Mouse (Mus musculus) hindbrain, embryonic 16.5 days (tissue): ENCODE data around the gene Fchsd2. TPM values are rescaled to one million over a fixed set of nuclear protein-coding genes. Genes with fewer than 3 reads are reported as not detected.

Experiments used
- ATAC-seq: fragments of 200-750 bp; cut with Nextera tagmentation; 2 replicates; pipeline ENCODE4 v1.8.0; 2017; ENCODE audit warnings: moderate TSS enrichment, moderate library complexity
- H3K27ac ChIP-seq: fragments of 300-500 bp; sonication (generic); 2 replicates; pipeline ENCODE4 v1.5.1; 2014; ENCODE audit warnings: low read depth, mild to moderate bottlenecking, control low read depth, low read length, moderate library complexity
- H3K27me3 ChIP-seq: fragments of 300-500 bp; sonication (generic); replicated peaks from 2 replicates; pipeline ENCODE4 v1.6.1; 2014; ENCODE audit warnings: low read length; ENCODE audit not compliant: control insufficient read depth, insufficient read depth
- H3K36me3 ChIP-seq: fragments of 300-500 bp; sonication (generic); 2 replicates; pipeline ENCODE4 v1.6.1; 2014; ENCODE audit warnings: mild to moderate bottlenecking, low read length, moderate library complexity, mixed read lengths; ENCODE audit not compliant: control insufficient read depth, insufficient read depth
- H3K4me1 ChIP-seq: fragments of 300-500 bp; sonication (generic); 2 replicates; pipeline ENCODE4 v1.6.1; 2014; ENCODE audit warnings: low read depth, low read length; ENCODE audit not compliant: control insufficient read depth, insufficient read depth
- H3K4me2 ChIP-seq: fragments of 300-500 bp; sonication (generic); 2 replicates; pipeline ENCODE4 v1.6.1; 2014; ENCODE audit warnings: mild to moderate bottlenecking, low read length, control low read depth, moderate library complexity
- H3K4me3 ChIP-seq: fragments of 300-500 bp; sonication (generic); 2 replicates; pipeline ENCODE4 v1.5.1; 2014; ENCODE audit warnings: mild to moderate bottlenecking, low read length, control low read depth, moderate library complexity
- H3K9ac ChIP-seq: fragments of 300-500 bp; sonication (generic); 2 replicates; pipeline ENCODE4 v1.6.1; 2014; ENCODE audit warnings: low read depth, mild to moderate bottlenecking, control low read depth, low read length, moderate library complexity
- H3K9me3 ChIP-seq: fragments of 300-500 bp; sonication (generic); 2 replicates; pipeline ENCODE4 v1.6.1; 2014; ENCODE audit warnings: mild to moderate bottlenecking, low read length, moderate library complexity; ENCODE audit not compliant: control insufficient read depth
- WGBS: fragments of 180-500 bp; shearing (Covaris S2); extraction: QIAGEN DNeasy Blood & Tissue Kit; methylation state at CpG from one replicate; pipeline ENCODE4 v1.1.7; 2014; 5-methylcytosine and 5-hydroxymethylcytosine counted together
- polyA plus RNA-seq: library from polyadenylated mRNA; unstranded; fragments of >200 nt; fragmentation: Nextera tagmentation; extraction: Ambion mirVana; gene quantifications from 2 replicates; pipeline ENCODE4 v1.2.1, GENCODE M21; 2015

The Fchsd2 gene
- polyA plus RNA-seq, 1 experiment from 2014 or later, result 36.5 TPM

DNA sequence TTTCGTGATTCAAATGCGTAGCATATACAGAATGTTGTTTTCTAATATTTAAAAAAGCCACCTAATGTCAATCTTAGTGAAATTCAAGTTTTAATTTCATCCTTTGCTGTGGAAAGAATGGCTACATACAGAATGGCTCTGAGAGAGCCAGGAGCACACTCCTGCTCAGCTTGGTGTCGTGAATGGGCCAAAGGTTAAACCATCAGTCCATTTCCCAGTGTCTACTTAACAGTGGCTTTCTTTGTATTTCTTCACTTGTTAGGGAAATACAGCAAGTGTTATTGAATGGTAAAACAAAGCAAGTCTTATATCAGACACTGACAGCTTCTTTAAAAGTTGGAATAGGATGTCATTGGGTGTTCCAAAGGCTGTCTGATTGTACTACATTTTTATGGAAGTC is 80.7 kb downstream of the Fchsd2 start:
- WGBS, result 68% methylated on average over 3 of the region's 3 CpGs
- H3K4me1 ChIP-seq, result no peaks in the 10 kb centered on the region; the same call in 1 of the 2 replicates
- H3K36me3 ChIP-seq, result no peaks in the 10 kb centered on the region
- no peaks in the 10 kb centered on the region for H3K9me3 ChIP-seq
- H3K4me2 ChIP-seq, result no peak overlapping the region
- no peak overlapping the region for H3K27ac ChIP-seq
- H3K27me3 ChIP-seq, result no peaks in the 10 kb centered on the region
- H3K9ac ChIP-seq, result no peak overlapping the region
- H3K4me3 ChIP-seq, result no peak overlapping the region
- no peak for ATAC-seq

DNA sequence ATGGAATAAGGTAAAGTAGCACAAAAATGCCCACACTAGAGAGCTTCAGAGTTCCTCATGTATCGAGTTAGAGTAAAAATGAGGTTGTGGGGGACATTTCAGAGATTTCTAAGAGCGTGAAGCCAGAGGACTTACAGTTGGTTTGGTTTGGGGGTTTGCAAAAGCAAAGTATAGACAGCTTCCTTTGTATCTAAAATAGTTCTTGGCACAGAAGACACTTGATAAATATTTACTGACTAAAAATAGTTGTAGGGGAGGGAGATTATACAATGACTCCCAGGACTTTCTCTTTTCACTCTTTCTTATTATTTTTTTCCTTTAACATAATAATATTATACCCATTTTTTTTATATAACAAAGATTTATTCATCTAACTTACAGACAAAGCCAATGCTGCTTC is 86.1 kb downstream of the Fchsd2 start:
- H3K4me3 ChIP-seq, result no peak overlapping the region
- 88% methylated on average over 2 of the region's 2 CpGs for WGBS
- ATAC-seq, result no peak
- H3K4me2 ChIP-seq, result no peak overlapping the region
- H3K27ac ChIP-seq, result no peak overlapping the region
- H3K4me1 ChIP-seq, result no peaks in the 10 kb centered on the region
- H3K36me3 ChIP-seq, result no peaks in the 10 kb centered on the region
- H3K9me3 ChIP-seq, result no peaks in the 10 kb centered on the region
- no peak overlapping the region for H3K9ac ChIP-seq
- no peaks in the 10 kb centered on the region for H3K27me3 ChIP-seq

DNA sequence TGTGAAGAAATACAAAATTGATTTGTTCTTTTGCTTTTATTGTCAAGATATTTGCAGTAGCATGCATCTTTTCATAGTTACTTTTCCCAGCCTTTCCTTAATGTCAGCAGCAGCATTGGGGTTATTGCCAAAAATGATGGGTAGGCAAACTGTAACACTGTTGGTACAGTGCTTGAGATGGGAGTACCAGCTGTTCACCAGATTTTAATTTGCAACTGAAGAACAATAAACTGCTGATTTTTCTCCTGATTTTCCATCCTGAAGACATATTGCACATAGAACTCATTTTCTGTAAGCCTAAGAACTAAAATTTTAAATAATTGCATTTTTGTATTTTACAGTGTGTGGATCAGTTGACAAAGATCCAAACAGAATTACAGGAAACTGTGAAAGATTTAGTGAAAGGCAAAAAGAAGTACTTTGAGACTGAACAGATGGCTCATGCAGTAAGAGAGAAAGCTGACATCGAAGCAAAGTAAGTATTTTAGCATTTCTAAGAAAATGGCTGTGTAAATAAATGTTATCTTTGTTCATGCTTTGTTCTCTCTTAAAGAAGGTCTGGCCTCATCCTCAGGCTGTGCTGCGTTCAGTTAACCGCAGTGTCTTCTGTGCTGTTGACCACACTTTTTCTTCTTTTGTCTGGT is 98.8 kb downstream of the Fchsd2 start:
- 79% methylated on average over 3 of the region's 3 CpGs for WGBS
- H3K27me3 ChIP-seq, result no peaks in the 10 kb centered on the region
- no peak overlapping the region for H3K4me3 ChIP-seq
- H3K4me1 ChIP-seq, result no peaks in the 10 kb centered on the region
- ATAC-seq, result no peak
- H3K36me3 ChIP-seq, result no peaks in the 10 kb centered on the region
- H3K27ac ChIP-seq, result no peak overlapping the region; the same call in 1 of the 2 replicates
- H3K9me3 ChIP-seq, result no peaks in the 10 kb centered on the region
- no peak overlapping the region for H3K9ac ChIP-seq
- H3K4me2 ChIP-seq, result no peak overlapping the region

DNA sequence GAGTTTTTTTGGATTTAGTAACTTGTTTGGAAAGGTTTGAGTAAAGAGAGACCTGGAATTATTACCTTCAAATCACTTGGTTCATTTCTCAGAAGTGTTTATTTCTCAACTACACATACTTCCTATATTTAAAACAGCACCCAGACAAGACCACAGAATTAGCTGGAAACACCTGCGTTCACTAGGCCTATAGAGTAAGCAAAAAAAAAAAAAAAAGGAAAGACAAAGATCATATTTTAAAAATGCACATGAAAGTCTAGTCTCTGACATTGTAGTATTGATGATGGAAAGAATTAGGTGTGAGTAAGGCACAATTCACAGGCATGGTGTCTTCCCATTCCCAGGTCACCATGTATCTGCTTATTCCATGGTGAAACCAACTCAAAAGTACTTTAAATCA is 118.2 kb downstream of the Fchsd2 start:
- Histone ChIP-seq H3K4me2 (no peak overlapping the region), H3K27ac (no peak overlapping the region), H3K36me3 (no peaks in the 10 kb centered on the region), H3K4me3 (no peak overlapping the region), H3K27me3 (no peaks in the 10 kb centered on the region), H3K9me3 (no peaks in the 10 kb centered on the region), H3K9ac (no peak overlapping the region), H3K4me1 (no peaks in the 10 kb centered on the region)
- 92% methylated on average over 1 of the region's 1 CpGs for WGBS
- no peak for ATAC-seq

DNA sequence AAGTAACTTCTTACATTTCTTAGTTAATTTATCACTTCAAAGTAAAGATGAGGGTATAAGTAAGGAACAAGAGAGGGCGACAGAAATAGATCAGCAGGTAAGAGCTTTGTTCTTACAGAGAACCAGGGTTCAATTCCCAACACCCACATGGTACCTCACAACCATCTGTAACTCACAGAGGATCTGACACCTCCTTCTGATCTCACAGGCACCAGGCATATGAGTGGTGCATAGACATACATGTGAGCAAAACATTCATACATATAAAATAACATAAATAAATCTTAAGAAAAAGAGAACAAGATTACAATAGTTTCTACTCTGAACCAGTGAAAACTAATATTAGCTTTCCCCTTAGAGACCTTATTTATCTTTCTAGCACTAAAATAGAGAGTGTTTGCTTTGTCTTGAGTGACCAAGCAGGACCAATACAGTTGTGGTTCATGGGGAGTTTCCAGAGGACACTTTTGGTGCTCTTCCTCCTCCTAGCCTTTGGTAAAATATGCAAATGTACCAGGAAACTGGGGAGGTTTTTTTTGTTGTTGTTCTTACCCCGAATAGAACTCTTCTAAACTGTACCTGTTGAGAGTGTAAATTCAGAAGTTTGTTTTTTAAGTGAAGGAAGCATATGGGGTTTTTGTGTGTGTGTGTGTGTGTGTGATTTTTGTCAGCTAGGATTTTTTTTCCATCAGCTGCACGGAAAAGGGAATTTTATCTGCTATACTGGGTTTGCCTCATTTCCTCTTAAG is 121.0 kb downstream of the Fchsd2 start:
- no peaks in the 10 kb centered on the region for H3K36me3 ChIP-seq
- H3K27me3 ChIP-seq, result no peaks in the 10 kb centered on the region
- no peaks in the 10 kb centered on the region for H3K4me1 ChIP-seq
- H3K4me2 ChIP-seq, result no peak overlapping the region
- H3K9ac ChIP-seq, result no peak overlapping the region
- H3K9me3 ChIP-seq, result no peaks in the 10 kb centered on the region
- no peak overlapping the region for H3K27ac ChIP-seq
- WGBS, result 82% methylated on average over 3 of the region's 3 CpGs
- no peak overlapping the region for H3K4me3 ChIP-seq
- no peak for ATAC-seq

DNA sequence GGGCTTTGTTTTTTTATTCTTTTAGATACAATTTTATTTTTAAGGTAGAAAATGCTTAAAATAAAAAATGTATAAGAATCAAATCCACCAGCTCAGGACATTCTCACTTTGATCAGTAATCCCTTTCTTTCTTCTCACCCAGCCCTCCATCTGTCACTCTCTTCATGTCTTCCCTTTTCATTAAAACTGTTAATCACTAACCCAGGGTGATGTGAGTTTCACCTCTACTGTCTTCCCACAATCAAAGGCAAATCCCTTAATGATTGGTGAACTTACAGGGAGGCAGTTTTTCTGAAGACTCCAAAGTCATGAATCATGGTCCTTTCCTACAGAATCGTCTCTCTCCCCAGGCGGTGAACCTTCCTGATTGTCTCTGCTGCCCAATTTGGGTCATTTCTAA is 124.1 kb downstream of the Fchsd2 start:
- Histone ChIP-seq H3K27ac (no peak overlapping the region), H3K9me3 (no peaks in the 10 kb centered on the region)
- 66% methylated on average over 2 of the region's 2 CpGs for WGBS

DNA sequence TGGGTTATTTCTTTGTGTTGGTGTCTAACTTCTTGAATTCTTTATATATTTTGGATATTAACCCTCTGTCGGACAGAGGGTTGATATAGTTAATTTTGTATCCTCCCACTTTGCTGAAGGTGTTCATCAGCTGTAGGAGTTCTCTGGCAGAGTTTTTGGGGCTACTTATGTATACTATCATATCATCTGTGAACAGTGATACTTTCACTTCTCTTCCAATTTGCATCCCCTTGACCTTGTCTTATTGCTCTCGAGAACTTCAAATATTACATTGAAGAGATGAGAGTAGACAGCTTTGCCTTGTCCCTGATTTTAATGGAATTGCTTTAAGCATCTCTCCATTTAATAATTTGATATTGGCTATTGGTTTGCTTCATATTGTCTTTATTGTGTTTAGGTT is 130.8 kb downstream of the Fchsd2 start:
- ATAC-seq, result no peak
- no peak overlapping the region for H3K9ac ChIP-seq
- H3K4me1 ChIP-seq, result no peaks in the 10 kb centered on the region
- H3K27ac ChIP-seq, result no peak overlapping the region
- no peaks in the 10 kb centered on the region for H3K9me3 ChIP-seq
- H3K4me3 ChIP-seq, result no peak overlapping the region
- WGBS, result 96% methylated on average over 2 of the region's 2 CpGs
- H3K4me2 ChIP-seq, result no peak overlapping the region
- no peaks in the 10 kb centered on the region for H3K27me3 ChIP-seq
- no peaks in the 10 kb centered on the region for H3K36me3 ChIP-seq

More for the DNA sequence above, 124.1 kb downstream of the Fchsd2 start:
- no peak for ATAC-seq
- H3K4me3 ChIP-seq, result no peak overlapping the region
- no peaks in the 10 kb centered on the region for H3K36me3 ChIP-seq
- H3K9ac ChIP-seq, result no peak overlapping the region
- no peaks in the 10 kb centered on the region for H3K4me1 ChIP-seq
- H3K4me2 ChIP-seq, result no peak overlapping the region
- H3K27me3 ChIP-seq, result no peaks in the 10 kb centered on the region

DNA sequence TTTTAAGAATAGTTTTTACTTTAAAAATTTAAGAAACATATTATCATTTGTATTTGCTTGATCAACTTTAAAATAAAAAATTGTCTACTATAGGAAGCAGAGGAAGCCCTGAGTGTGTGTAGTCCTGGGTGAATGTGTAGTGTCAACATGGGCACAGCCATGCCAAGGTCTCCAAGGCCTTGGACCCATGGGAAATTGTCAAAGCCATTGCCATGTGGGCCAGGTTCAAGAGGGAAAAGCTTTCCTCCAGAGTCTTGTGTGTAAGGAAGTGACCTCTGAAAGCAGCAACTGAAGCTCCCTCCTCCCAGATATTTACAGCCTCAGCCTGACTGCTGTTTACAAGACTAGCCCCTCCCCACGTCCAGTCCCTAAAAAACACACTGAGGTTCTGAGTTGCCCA is 136.7 kb downstream of the Fchsd2 start:
- H3K9ac ChIP-seq, result no peak overlapping the region
- no peaks in the 10 kb centered on the region for H3K27me3 ChIP-seq
- WGBS, result 67% methylated on average over 1 of the region's 1 CpGs
- no peak overlapping the region for H3K4me2 ChIP-seq
- H3K36me3 ChIP-seq, result no peaks in the 10 kb centered on the region
- no peak for ATAC-seq
- no peak overlapping the region for H3K4me3 ChIP-seq
- H3K9me3 ChIP-seq, result no peaks in the 10 kb centered on the region
- H3K27ac ChIP-seq, result no peak overlapping the region
- H3K4me1 ChIP-seq, result no peaks in the 10 kb centered on the region; the same call in 1 of the 2 replicates

DNA sequence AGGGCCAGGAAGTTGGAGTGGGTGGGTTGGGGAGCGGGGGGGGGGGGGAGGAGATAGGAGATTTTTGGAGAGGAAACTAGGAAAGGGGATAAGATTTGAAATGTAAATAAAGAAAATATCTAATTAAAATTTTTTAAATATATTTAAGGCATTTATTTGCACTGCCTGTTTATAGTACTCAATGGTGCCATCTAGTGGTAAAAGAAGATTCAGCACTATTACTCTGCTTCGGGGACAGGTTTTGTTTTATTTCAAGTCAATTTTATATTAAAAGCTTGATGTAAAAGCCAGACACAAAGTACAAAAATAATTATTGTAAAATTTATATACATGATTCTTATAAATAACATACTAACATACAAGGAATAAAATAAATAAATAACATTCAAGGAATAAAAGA is 138.8 kb downstream of the Fchsd2 start:
- Histone ChIP-seq H3K27me3 (no peaks in the 10 kb centered on the region), H3K36me3 (no peaks in the 10 kb centered on the region), H3K4me2 (no peak overlapping the region), H3K4me3 (no peak overlapping the region), H3K9me3 (no peaks in the 10 kb centered on the region), H3K4me1 (no peaks in the 10 kb centered on the region; the same call in 1 of the 2 replicates), H3K27ac (no peak overlapping the region), H3K9ac (no peak overlapping the region)
- WGBS, result 44% methylated on average over 2 of the region's 2 CpGs
- no peak for ATAC-seq
